16 mouse cellular contexts compared by ENCODE assay signal in genomic region chr13:109927782-109928181, GRCm38 (mm10).
DNase-seq lines count a peak whose midpoint lies in the region; ATAC-seq and TF ChIP-seq lines count a peak whose summit lies in the region.
"Had no signal": no experiment of that assay in that cellular context is flagged by ENCODE, and none has a peak within 500 bp of the region (broad histone marks: within the 10 kb centered on the region; RNA-seq: fewer than 3 reads in every experiment).

No protein-coding gene starts in this region.

- DNase-seq in frontal cortex, postnatal 25 days (ENCODE audit: low spot score in 2 of 2) = no peak
- DNase-seq in retina, postnatal 1 day = peak; percentile 17
- DNase-seq in retina, embryonic 14.5 days (ENCODE audit: low spot score) = no peak
- peak; percentile 33 for DNase-seq in hindbrain, postnatal 0 days (ENCODE audit: low spot score)
- no peak for DNase-seq in stomach, postnatal 0 days (ENCODE audit: low spot score)
- no peak for DNase-seq in liver, embryonic 11.5 days (ENCODE audit: low spot score)
- DNase-seq: cerebellum, postnatal 10 days; gastrocnemius, postnatal 25 days; heart, postnatal 4 days; kidney, adult 18-20 months; lung, postnatal 10 days had no signal

- H3K9ac ChIP-seq in hindbrain, postnatal 0 days (replicated peaks; ENCODE audit: low read length) = peak overlapping the region; percentile 46
- no peak overlapping the region for H3K9ac ChIP-seq in stomach, postnatal 0 days (ENCODE audit: low read length)
- no peak overlapping the region for H3K9ac ChIP-seq in liver, embryonic 11.5 days (ENCODE audit: low read depth, low read length)
- no peak overlapping the region for H3K9ac ChIP-seq in kidney, embryonic 16.5 days (replicated peaks; ENCODE audit: low read length)
- H3K9ac ChIP-seq: heart, embryonic 12.5 days; liver, embryonic 14.5 days; stomach, embryonic 15.5 days had no signal

- H3K27me3 ChIP-seq in hindbrain, postnatal 0 days (ENCODE audit: insufficient read depth, low read length) = no peaks in the 10 kb centered on the region
- H3K27me3 ChIP-seq in stomach, postnatal 0 days (ENCODE audit: control insufficient read depth, insufficient read depth, low read length) = no peaks in the 10 kb centered on the region
- no peaks in the 10 kb centered on the region for H3K27me3 ChIP-seq in liver, embryonic 11.5 days (replicated peaks; ENCODE audit: control insufficient read depth, insufficient read depth, low read length)
- H3K27me3 ChIP-seq in kidney, embryonic 16.5 days (ENCODE audit: insufficient read depth, low read length) = no peaks in the 10 kb centered on the region
- H3K27me3 ChIP-seq: heart, embryonic 12.5 days; stomach, embryonic 15.5 days had no signal

- ATAC-seq in frontal cortex, adult (ENCODE audit: low TSS enrichment) = peak; percentile 20; the same call in 1 of the 2 replicates
- ATAC-seq in hindbrain, postnatal 0 days = no peak
- ATAC-seq in stomach, postnatal 0 days (ENCODE audit: low FRiP score, low TSS enrichment) = no peak
- no peak for ATAC-seq in liver, embryonic 11.5 days (replicated peaks; ENCODE audit: low FRiP score)
- no peak for ATAC-seq in kidney, embryonic 16.5 days (ENCODE audit: low FRiP score, low TSS enrichment)

- peak overlapping the region; percentile 51; the same call in 1 of the 2 replicates for H3K27ac ChIP-seq in hindbrain, postnatal 0 days
- no peak overlapping the region for H3K27ac ChIP-seq in stomach, postnatal 0 days (replicated peaks)
- no peak overlapping the region for H3K27ac ChIP-seq in liver, embryonic 11.5 days (ENCODE audit: low read depth, low read length)
- no peak overlapping the region for H3K27ac ChIP-seq in kidney, embryonic 16.5 days (ENCODE audit: low read length)
- H3K27ac ChIP-seq: liver, embryonic 14.5 days; stomach, embryonic 15.5 days had no signal

- H3K9me3 ChIP-seq in hindbrain, postnatal 0 days (ENCODE audit: low read length) = no peaks in the 10 kb centered on the region
- H3K9me3 ChIP-seq in stomach, postnatal 0 days (ENCODE audit: control insufficient read depth, low read length) = no peaks in the 10 kb centered on the region
- no peaks in the 10 kb centered on the region for H3K9me3 ChIP-seq in liver, embryonic 11.5 days (ENCODE audit: control insufficient read depth, low read length)
- no peaks in the 10 kb centered on the region for H3K9me3 ChIP-seq in kidney, embryonic 16.5 days (ENCODE audit: low read length)
- H3K9me3 ChIP-seq: heart, embryonic 12.5 days; stomach, embryonic 15.5 days had no signal

- TF ChIP-seq EP300 in stomach, postnatal 0 days (optimal IDR thresholded peaks at IDR 0.05) = no peak

- H3K36me3 ChIP-seq in hindbrain, postnatal 0 days (ENCODE audit: insufficient read depth, low read length) = no peaks in the 10 kb centered on the region
- no peaks in the 10 kb centered on the region for H3K36me3 ChIP-seq in stomach, postnatal 0 days (ENCODE audit: control insufficient read depth, insufficient read depth, low read length)
- H3K36me3 ChIP-seq in liver, embryonic 11.5 days (ENCODE audit: control insufficient read depth, insufficient read depth, low read length) = no peaks in the 10 kb centered on the region
- H3K36me3 ChIP-seq in kidney, embryonic 16.5 days (ENCODE audit: insufficient read depth, low read length) = no peaks in the 10 kb centered on the region
- H3K36me3 ChIP-seq: heart, embryonic 12.5 days; stomach, embryonic 15.5 days had no signal

- WGBS in hindbrain, postnatal 0 days = 53% methylated on average over 2 of the region's 2 CpGs
- WGBS in stomach, postnatal 0 days = 72% methylated on average over 2 of the region's 2 CpGs
- WGBS in liver, embryonic 11.5 days = 67% methylated on average over 2 of the region's 2 CpGs
- WGBS in kidney, embryonic 16.5 days = 72% methylated on average over 2 of the region's 2 CpGs

- no peak for TF ChIP-seq CTCF in hindbrain, postnatal 0 days (IDR thresholded peaks at IDR 0.05; ENCODE audit: low read depth)
- TF ChIP-seq CTCF in stomach, postnatal 0 days (IDR thresholded peaks at IDR 0.05; ENCODE audit: low read depth) = no peak

- peak overlapping the region; percentile 53 for H3K4me2 ChIP-seq in hindbrain, postnatal 0 days (ENCODE audit: low read depth, low read length)
- H3K4me2 ChIP-seq in stomach, postnatal 0 days (replicated peaks; ENCODE audit: low read depth) = peak overlapping the region; percentile 15
- H3K4me2 ChIP-seq in liver, embryonic 11.5 days = no peak overlapping the region
- H3K4me2 ChIP-seq in kidney, embryonic 16.5 days (replicated peaks; ENCODE audit: low read depth, low read length) = no peak overlapping the region
- H3K4me2 ChIP-seq: heart, embryonic 12.5 days; stomach, embryonic 15.5 days had no signal

- H3K4me1 ChIP-seq in hindbrain, postnatal 0 days (ENCODE audit: insufficient read depth, low read length) = peaks cover 2% of the 10 kb centered on the region; the same call in 1 of the 2 replicates
- no peaks in the 10 kb centered on the region for H3K4me1 ChIP-seq in stomach, postnatal 0 days (replicated peaks; ENCODE audit: control insufficient read depth, insufficient read depth)
- peaks cover 6% of the 10 kb centered on the region for H3K4me1 ChIP-seq in liver, embryonic 11.5 days (replicated peaks; ENCODE audit: control insufficient read depth, insufficient read depth, low read length)
- H3K4me1 ChIP-seq in kidney, embryonic 16.5 days (ENCODE audit: insufficient read depth, low read length) = peaks cover 6% of the 10 kb centered on the region
- H3K4me1 ChIP-seq: stomach, embryonic 15.5 days had no signal

- peak overlapping the region; percentile 29 for H3K4me3 ChIP-seq in hindbrain, postnatal 0 days (ENCODE audit: low read length)
- no peak overlapping the region for H3K4me3 ChIP-seq in stomach, postnatal 0 days (ENCODE audit: low read depth, low read length)
- H3K4me3 ChIP-seq in liver, embryonic 11.5 days (ENCODE audit: low read depth, low read length) = no peak overlapping the region
- H3K4me3 ChIP-seq in kidney, embryonic 16.5 days (ENCODE audit: low read length) = no peak overlapping the region
- H3K4me3 ChIP-seq: heart, embryonic 12.5 days; stomach, embryonic 15.5 days had no signal

Comparison
In these comparisons a context has a peak if more than half of its experiments do, and no peak if none do; other contexts are left out.
1. DNase-seq: peak in retina, postnatal 1 day (single experiment) and hindbrain, postnatal 0 days (single experiment); none in frontal cortex, postnatal 25 days (0 of 2), retina, embryonic 14.5 days (single experiment), stomach, postnatal 0 days (single experiment) and liver, embryonic 11.5 days (single experiment).
2. H3K4me2 ChIP-seq: peak in hindbrain, postnatal 0 days (single experiment) and stomach, postnatal 0 days (single experiment); none in liver, embryonic 11.5 days (single experiment) and kidney, embryonic 16.5 days (single experiment).